Comparison of ENCODE assay signal across 9 mouse cellular contexts in the genomic region with DNA sequence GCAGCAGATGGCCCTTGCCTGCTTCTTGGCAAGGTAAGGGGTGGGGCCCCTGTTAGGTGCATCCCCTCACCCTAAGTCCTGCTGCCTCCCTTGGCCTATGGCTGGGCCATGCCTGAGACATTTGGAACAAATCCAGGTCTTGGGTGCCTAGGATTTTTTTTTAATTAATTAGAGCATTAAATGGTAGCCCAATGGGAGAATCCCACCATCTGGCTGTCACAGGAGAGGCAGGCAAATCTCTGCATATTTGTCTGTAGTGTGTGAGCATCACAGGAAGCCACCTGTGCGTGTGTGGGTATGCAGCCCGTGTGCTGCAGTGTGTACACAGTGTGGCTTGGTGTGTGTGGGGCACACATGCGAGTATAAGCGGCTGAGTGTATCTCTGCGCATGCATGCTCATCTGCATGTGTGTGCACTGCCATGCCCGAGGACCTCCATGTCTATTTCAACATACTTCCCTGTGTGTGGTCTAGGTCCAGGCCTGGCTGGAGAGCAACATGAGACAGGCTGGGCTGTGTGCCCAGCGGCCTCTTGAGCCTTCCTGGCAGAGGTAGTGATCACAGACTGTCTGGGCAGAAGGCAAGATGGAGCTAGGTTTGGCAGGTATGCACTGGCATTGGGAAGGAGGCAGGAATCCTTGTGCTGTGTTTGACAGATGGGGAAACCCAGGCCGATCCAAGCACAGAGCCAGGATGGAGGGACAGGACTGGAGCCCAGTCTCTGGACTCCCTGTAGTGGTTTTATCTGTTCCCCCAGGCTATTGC. TPM values are rescaled to one million over a fixed set of nuclear protein-coding genes. Genes with fewer than 3 reads are reported as not detected.
A peak's percentile ranks its signal among the peaks of the same experiment; 100 is the strongest.
DNase-seq lines count a peak whose midpoint lies in the region; ATAC-seq and TF ChIP-seq lines count a peak whose summit lies in the region.
"Had no signal": no experiment of that assay in that cellular context is flagged by ENCODE, and none has a peak within 500 bp of the region (broad histone marks: within the 10 kb centered on the region; RNA-seq: fewer than 3 reads in every experiment).

No protein-coding gene starts in this region.

- 79% methylated on average over 8 of the region's 8 CpGs for WGBS in kidney, adult 2 months
- WGBS in midbrain, embryonic 12.5 days: 88% methylated on average over 8 of the region's 8 CpGs
- 82% methylated on average over 8 of the region's 8 CpGs for WGBS in intestine, postnatal 0 days

- no peak for TF ChIP-seq CTCF in kidney, adult 2 months (conservative IDR thresholded peaks at IDR 0.05; ENCODE audit: insufficient read depth, insufficient read length, low read depth, low read length)
- TF ChIP-seq CTCF in intestine, postnatal 0 days (IDR thresholded peaks at IDR 0.05; ENCODE audit: low read depth): no peak

- peak; percentile 90 for ATAC-seq in cerebellum, adult (ENCODE audit: insufficient number of reproducible peaks, low FRiP score, low TSS enrichment)
- ATAC-seq in midbrain, embryonic 12.5 days (ENCODE audit: low FRiP score, low read depth): no peak
- no peak for ATAC-seq in intestine, postnatal 0 days

- H3K27ac ChIP-seq in kidney, adult 2 months (ENCODE audit: insufficient read depth, low read depth, low read length): no peak overlapping the region
- H3K27ac ChIP-seq in midbrain, embryonic 12.5 days (replicated peaks): no peak overlapping the region
- no peak overlapping the region for H3K27ac ChIP-seq in intestine, postnatal 0 days (ENCODE audit: low read depth, low read length)

- no peaks in the 10 kb centered on the region for H3K4me1 ChIP-seq in kidney, adult 2 months (ENCODE audit: control insufficient read depth, insufficient read depth, low read length)
- peaks cover 84% of the 10 kb centered on the region for H3K4me1 ChIP-seq in midbrain, embryonic 12.5 days
- H3K4me1 ChIP-seq in intestine, postnatal 0 days (replicated peaks; ENCODE audit: control insufficient read depth, insufficient read depth, low read length): no peaks in the 10 kb centered on the region

- H3K36me3 ChIP-seq in kidney, adult 2 months (ENCODE audit: control insufficient read depth, insufficient read depth, low read length): no peaks in the 10 kb centered on the region
- 0 out of 2 replicates have a peak, but pooled peaks cover 6% of the 10 kb centered on the region for H3K36me3 ChIP-seq in midbrain, embryonic 12.5 days
- no peaks in the 10 kb centered on the region for H3K36me3 ChIP-seq in intestine, postnatal 0 days (ENCODE audit: control insufficient read depth, insufficient read depth)

- no peak overlapping the region for H3K4me3 ChIP-seq in kidney, adult 2 months (ENCODE audit: insufficient read depth, low read depth, low read length)
- H3K4me3 ChIP-seq in midbrain, embryonic 12.5 days: no peak overlapping the region
- no peak overlapping the region for H3K4me3 ChIP-seq in intestine, postnatal 0 days (ENCODE audit: low read depth, low read length)

- H3K9ac ChIP-seq in midbrain, embryonic 12.5 days (replicated peaks): 0 out of 2 replicates have a peak overlapping the region, but pooled peaks have one; percentile 20
- no peak overlapping the region for H3K9ac ChIP-seq in intestine, postnatal 0 days (ENCODE audit: low read depth, low read length)

- H3K27me3 ChIP-seq in kidney, adult 2 months (replicated peaks; ENCODE audit: control insufficient read depth, insufficient read depth, low read length): no peaks in the 10 kb centered on the region
- H3K27me3 ChIP-seq in midbrain, embryonic 12.5 days: peaks cover 13% of the 10 kb centered on the region; the same call in 1 of the 2 replicates
- H3K27me3 ChIP-seq in intestine, postnatal 0 days (replicated peaks; ENCODE audit: control insufficient read depth, insufficient read depth, low read length): no peaks in the 10 kb centered on the region

- DNase-seq in kidney, adult 2 months: peak; percentile 51
- no peak for DNase-seq in kidney, postnatal 14 days
- peak; percentile 41 for DNase-seq in gastrocnemius, postnatal 10 days
- DNase-seq in ovary, postnatal 36 days (ENCODE audit: low spot score): no peak
- DNase-seq in B cell, adult 2 months: no peak
- DNase-seq: thymus, postnatal 25 days had no signal

- H3K4me2 ChIP-seq in midbrain, embryonic 12.5 days (replicated peaks): no peak overlapping the region
- H3K4me2 ChIP-seq in intestine, postnatal 0 days (replicated peaks; ENCODE audit: low read depth): no peak overlapping the region

- no peaks in the 10 kb centered on the region for H3K9me3 ChIP-seq in midbrain, embryonic 12.5 days
- H3K9me3 ChIP-seq in intestine, postnatal 0 days (ENCODE audit: control insufficient read depth): no peaks in the 10 kb centered on the region

- TF ChIP-seq POLR2A in kidney, adult 2 months (IDR thresholded peaks at IDR 0.05; ENCODE audit: low read depth, low read length): no peak

RNA-seq across cellular contexts. Expression of gene Lrp8, which starts 19.0 kb away (rescaled TPM):
- 2.8 and 3.6 TPM in 2 replicates for polyA plus RNA-seq in kidney, adult 2 months (2012; rRNA removed)
- total RNA-seq in gastrocnemius, postnatal 10 days (2021): 1 to 10 TPM in 1 of 2 experiments, under 1 TPM in 1; 0.99 to 1.7 TPM
- polyA plus RNA-seq in midbrain, embryonic 12.5 days (2016; fragmentation: Nextera tagmentation; extraction: Ambion mirVana): 40.1 and 47.7 TPM in 2 replicates
- polyA plus RNA-seq in intestine, postnatal 0 days (2015; fragmentation: Nextera tagmentation; extraction: Ambion mirVana): 0.66 and 0.82 TPM in 2 replicates

RNA-seq across cellular contexts. Expression of gene Magoh, which starts 58.5 kb away (rescaled TPM):
- polyA plus RNA-seq in kidney, adult 2 months (2012; rRNA removed): 43.9 and 68.8 TPM in 2 replicates
- 10 to 100 TPM; 38.6 to 41.3 TPM for total RNA-seq in gastrocnemius, postnatal 10 days (2021)
- 206 and 210 TPM in 2 replicates for polyA plus RNA-seq in midbrain, embryonic 12.5 days (2016; fragmentation: Nextera tagmentation; extraction: Ambion mirVana)
- 114 and 121 TPM in 2 replicates for polyA plus RNA-seq in intestine, postnatal 0 days (2015; fragmentation: Nextera tagmentation; extraction: Ambion mirVana)

Comparison
In these comparisons a context has a peak if more than half of its experiments do, and no peak if none do; other contexts are left out.
1. DNase-seq: peak in kidney, adult 2 months (single experiment) and gastrocnemius, postnatal 10 days (single experiment); none in kidney, postnatal 14 days (single experiment), ovary, postnatal 36 days (single experiment) and B cell, adult 2 months (0 of 2).